Mouse (Mus musculus) limb, embryonic 15.5 days (tissue): ENCODE results near the gene Rrp8. TPM values are rescaled to one million over a fixed set of nuclear protein-coding genes. Genes with fewer than 3 reads are reported as not detected.

Source experiments
- ATAC-seq: fragments of 200-750 bp; cut with Nextera tagmentation; 2 replicates; pipeline ENCODE4 v1.8.0; 2017; ENCODE audit warnings: low read depth, moderate TSS enrichment; ENCODE audit not compliant: insufficient number of reproducible peaks, low FRiP score, low TSS enrichment
- H3K27ac ChIP-seq: fragments of 300-500 bp; sonication (generic); 2 replicates; pipeline ENCODE4 v1.5.1; 2015; ENCODE audit warnings: moderate library complexity, mild to moderate bottlenecking, inconsistent platforms
- H3K27me3 ChIP-seq: fragments of 300-500 bp; sonication (generic); 2 replicates; pipeline ENCODE4 v1.6.1; 2015; ENCODE audit warnings: inconsistent platforms
- H3K36me3 ChIP-seq: fragments of 300-500 bp; sonication (generic); 2 replicates; pipeline ENCODE4 v1.6.1; 2015; ENCODE audit warnings: inconsistent platforms
- H3K4me1 ChIP-seq: fragments of 300-500 bp; sonication (generic); 2 replicates; pipeline ENCODE4 v1.6.1; 2015; ENCODE audit warnings: inconsistent platforms
- H3K4me2 ChIP-seq: fragments of 300-500 bp; sonication (generic); 2 replicates; pipeline ENCODE4 v1.6.1; 2015; ENCODE audit warnings: mild to moderate bottlenecking, inconsistent platforms
- H3K4me3 ChIP-seq: fragments of 300-500 bp; sonication (generic); 2 replicates; pipeline ENCODE4 v1.5.1; 2015; ENCODE audit warnings: mild to moderate bottlenecking, inconsistent platforms
- H3K9ac ChIP-seq: fragments of 300-500 bp; sonication (generic); 2 replicates; pipeline ENCODE4 v1.6.1; 2015; ENCODE audit warnings: inconsistent platforms
- H3K9me3 ChIP-seq: fragments of 300-500 bp; sonication (generic); 2 replicates; pipeline ENCODE4 v1.6.1; 2016; ENCODE audit warnings: inconsistent platforms
- WGBS: fragments of 180-500 bp; shearing (Covaris S2); methylation state at CpG from one replicate; pipeline ENCODE4 v1.1.7; 2015; 5-methylcytosine and 5-hydroxymethylcytosine counted together
- polyA plus RNA-seq: library from polyadenylated mRNA; unstranded; fragments of >200 nt; fragmentation: Nextera tagmentation; extraction: Ambion mirVana; gene quantifications from 2 replicates; pipeline ENCODE4 v1.2.1, GENCODE M21; 2015

Gene Rrp8
- polyA plus RNA-seq: 36.4 and 41.8 TPM in 2 replicates

GRCm38 (mm10) chr7:105736911-105737521 is at the start of gene Rrp8:
Gene Rrp8 (minus strand): TSS chr7:105737385.
- no peaks in the 10 kb centered on the region for H3K27me3 ChIP-seq
- ATAC-seq: no peak
- under 1% methylated on average over 30 of the region's 30 CpGs for WGBS
- H3K9me3 ChIP-seq: no peaks in the 10 kb centered on the region
- peak within 1 kb of the TSS; percentile 81 for H3K4me3 ChIP-seq
- peaks cover 30% of the 10 kb centered on the region for H3K4me1 ChIP-seq
- peak within 1 kb of the TSS; percentile 62 for H3K4me2 ChIP-seq
- H3K27ac ChIP-seq: peak within 1 kb of the TSS; percentile 92
- H3K9ac ChIP-seq: peak within 1 kb of the TSS; percentile 94
- peaks cover 51% of the 10 kb centered on the region for H3K36me3 ChIP-seq

GRCm38 (mm10) chr7:105786506-105787284 is 49.5 kb upstream of the Rrp8 start:
- peak overlapping the region; percentile 67 for H3K4me2 ChIP-seq
- peak overlapping the region; percentile 92 for H3K9ac ChIP-seq
- ATAC-seq: peak; percentile 41; the same call in 1 of the 2 replicates
- peak overlapping the region; percentile 93 for H3K4me3 ChIP-seq
- H3K36me3 ChIP-seq: peaks cover 7% of the 10 kb centered on the region
- H3K27me3 ChIP-seq: no peaks in the 10 kb centered on the region
- WGBS: 5% methylated on average over 13 of the region's 20 CpGs
- no peaks in the 10 kb centered on the region for H3K9me3 ChIP-seq
- peak overlapping the region; percentile 93 for H3K27ac ChIP-seq
- H3K4me1 ChIP-seq: peaks cover 41% of the 10 kb centered on the region

DNA sequence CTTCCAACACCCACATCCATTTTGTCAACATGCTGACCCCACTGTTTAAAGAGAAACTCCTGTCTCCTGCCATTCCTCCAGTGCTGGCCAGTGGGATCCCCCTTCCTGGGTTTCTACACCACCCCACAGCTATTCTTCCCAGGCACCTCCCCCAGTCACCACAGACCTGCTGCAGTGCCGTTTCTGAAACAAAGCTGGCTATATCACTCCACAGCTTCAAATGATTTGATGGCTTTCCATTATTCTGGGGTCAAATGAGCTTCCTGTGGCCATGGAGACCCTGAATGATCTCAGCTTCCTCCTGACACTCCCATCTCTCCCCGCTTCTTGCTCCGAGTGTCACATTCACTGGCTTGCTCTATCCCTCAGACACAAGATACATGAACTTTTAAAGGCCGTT is 47.4 kb upstream of the Rrp8 start:
- H3K4me1 ChIP-seq: peaks cover 42% of the 10 kb centered on the region
- no peak overlapping the region for H3K9ac ChIP-seq
- H3K27ac ChIP-seq: peak overlapping the region; percentile 27; the same call in 1 of the 2 replicates
- 31% methylated on average over 4 of the region's 4 CpGs for WGBS
- H3K9me3 ChIP-seq: no peaks in the 10 kb centered on the region
- no peaks in the 10 kb centered on the region for H3K27me3 ChIP-seq
- peaks cover 24% of the 10 kb centered on the region for H3K36me3 ChIP-seq
- H3K4me3 ChIP-seq: no peak overlapping the region
- peak overlapping the region; percentile 27 for H3K4me2 ChIP-seq
- ATAC-seq: no peak

DNA sequence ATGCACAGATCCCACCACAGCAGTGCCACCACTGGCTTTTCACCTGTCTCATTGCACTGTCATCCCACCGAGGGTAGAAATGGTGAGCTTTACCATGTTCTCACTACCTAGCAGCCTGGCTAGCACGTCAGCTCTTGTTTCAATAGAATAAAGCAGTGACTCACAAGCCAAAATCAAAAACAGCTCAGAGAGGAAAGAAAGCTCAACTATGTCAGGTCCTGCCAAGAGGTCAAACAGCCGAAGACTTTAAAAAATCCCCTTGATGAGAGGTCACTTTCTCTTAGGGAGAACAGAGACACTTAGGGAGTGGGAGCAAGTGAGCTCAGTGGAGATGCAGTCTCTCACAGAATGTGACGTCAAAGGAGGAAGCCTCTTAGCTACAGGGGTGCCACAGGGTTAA is 46.7 kb upstream of the Rrp8 start:
- no peak for ATAC-seq
- Histone ChIP-seq H3K4me2 (no peak overlapping the region), H3K27me3 (no peaks in the 10 kb centered on the region), H3K27ac (no peak overlapping the region), H3K4me3 (no peak overlapping the region), H3K36me3 (peaks cover 24% of the 10 kb centered on the region), H3K9ac (no peak overlapping the region), H3K4me1 (peaks cover 49% of the 10 kb centered on the region), H3K9me3 (no peaks in the 10 kb centered on the region)
- WGBS: 44% methylated on average over 4 of the region's 4 CpGs

GRCm38 (mm10) chr7:105778553-105779265 is 41.5 kb upstream of the Rrp8 start:
- Histone ChIP-seq H3K4me1 (peaks cover 41% of the 10 kb centered on the region), H3K27me3 (no peaks in the 10 kb centered on the region), H3K4me2 (peak overlapping the region; percentile 53), H3K27ac (peak overlapping the region; percentile 94), H3K9ac (peak overlapping the region; percentile 18; the same call in 1 of the 2 replicates), H3K4me3 (peak overlapping the region; percentile 38), H3K36me3 (peaks cover 33% of the 10 kb centered on the region), H3K9me3 (no peaks in the 10 kb centered on the region)
- 9% methylated on average over 4 of the region's 4 CpGs for WGBS
- ATAC-seq: peak; percentile 90

- peak overlapping the region; percentile 53 for H3K4me2 ChIP-seq
- peak; percentile 86 for ATAC-seq
- H3K4me3 ChIP-seq: peak overlapping the region; percentile 38
- no peaks in the 10 kb centered on the region for H3K9me3 ChIP-seq
- peak overlapping the region; percentile 94 for H3K27ac ChIP-seq
- H3K36me3 ChIP-seq: peaks cover 32% of the 10 kb centered on the region
- WGBS: 12% methylated on average over 13 of the region's 13 CpGs
- no peaks in the 10 kb centered on the region for H3K27me3 ChIP-seq
- peak overlapping the region; percentile 14; the same call in 1 of the 2 replicates for H3K9ac ChIP-seq
- peaks cover 38% of the 10 kb centered on the region for H3K4me1 ChIP-seq
These were observed 40.8 kb upstream of the Rrp8 start for GRCm38 (mm10) chr7:105777797-105778552.

DNA sequence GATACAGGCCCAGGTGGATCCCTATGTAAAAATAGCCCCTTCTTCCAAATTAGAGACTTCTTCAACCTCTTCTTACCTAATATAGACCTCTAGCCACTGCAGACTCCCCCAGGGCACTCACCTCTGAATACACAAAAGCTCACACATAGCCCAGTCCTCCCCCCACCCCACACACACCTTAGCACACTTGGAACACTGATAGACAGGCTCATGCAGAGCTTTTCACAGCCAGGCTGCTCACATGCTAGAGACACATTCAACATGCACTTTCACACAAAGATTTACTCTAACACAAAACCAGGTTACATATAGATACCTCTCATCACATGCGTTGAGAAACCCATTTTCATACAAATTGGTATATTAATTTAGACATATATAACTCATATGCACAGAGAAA is 40.1 kb upstream of the Rrp8 start:
- Histone ChIP-seq H3K4me3 (peak overlapping the region; percentile 38), H3K27ac (peak overlapping the region; percentile 94), H3K9me3 (no peaks in the 10 kb centered on the region), H3K9ac (no peak overlapping the region), H3K36me3 (peaks cover 38% of the 10 kb centered on the region), H3K4me2 (peak overlapping the region; percentile 53), H3K27me3 (no peaks in the 10 kb centered on the region), H3K4me1 (peaks cover 34% of the 10 kb centered on the region)
- 79% methylated on average over 1 of the region's 1 CpGs for WGBS
- ATAC-seq: no peak

GRCm38 (mm10) chr7:105776026-105776425 is 38.8 kb upstream of the Rrp8 start:
- no peak overlapping the region for H3K9ac ChIP-seq
- H3K27me3 ChIP-seq: no peaks in the 10 kb centered on the region
- H3K4me2 ChIP-seq: no peak overlapping the region
- ATAC-seq: no peak
- no peak overlapping the region for H3K27ac ChIP-seq
- no peaks in the 10 kb centered on the region for H3K9me3 ChIP-seq
- H3K4me3 ChIP-seq: no peak overlapping the region
- WGBS: 74% methylated on average over 2 of the region's 2 CpGs
- H3K4me1 ChIP-seq: peaks cover 34% of the 10 kb centered on the region
- peaks cover 43% of the 10 kb centered on the region for H3K36me3 ChIP-seq

DNA sequence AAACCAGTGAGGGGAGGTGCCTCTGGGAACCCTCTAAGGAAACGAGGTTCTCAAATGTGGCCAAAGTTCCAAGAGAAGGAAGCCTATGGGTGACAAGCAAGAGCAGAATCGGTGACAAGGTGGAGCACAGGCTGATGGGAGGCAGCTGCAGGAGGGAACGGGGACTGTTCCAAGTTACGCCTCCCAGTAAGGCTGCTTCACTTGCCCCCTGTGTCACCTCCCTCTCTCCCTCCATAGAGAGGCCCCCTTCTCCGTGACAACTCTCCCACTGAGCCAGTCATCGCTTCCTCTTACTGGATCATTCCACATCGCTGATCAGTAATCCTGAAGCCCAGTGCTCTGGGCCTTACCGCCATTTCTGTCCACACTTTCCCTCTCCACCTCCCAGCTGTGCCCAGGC is 37.5 kb upstream of the Rrp8 start:
- Histone ChIP-seq H3K4me2 (no peak overlapping the region), H3K27ac (peak overlapping the region; percentile 50), H3K4me3 (no peak overlapping the region), H3K4me1 (peaks cover 39% of the 10 kb centered on the region), H3K9ac (0 out of 2 replicates have a peak overlapping the region, but pooled peaks have one; percentile 1), H3K36me3 (peaks cover 39% of the 10 kb centered on the region), H3K27me3 (no peaks in the 10 kb centered on the region), H3K9me3 (no peaks in the 10 kb centered on the region)
- no peak for ATAC-seq
- WGBS: 61% methylated on average over 8 of the region's 8 CpGs

- H3K27me3 ChIP-seq: no peaks in the 10 kb centered on the region
- H3K4me2 ChIP-seq: no peak overlapping the region
- 80% methylated on average over 5 of the region's 5 CpGs for WGBS
- H3K27ac ChIP-seq: no peak overlapping the region
- H3K4me1 ChIP-seq: peaks cover 32% of the 10 kb centered on the region
- no peak for ATAC-seq
- no peaks in the 10 kb centered on the region for H3K9me3 ChIP-seq
- H3K4me3 ChIP-seq: no peak overlapping the region
- H3K36me3 ChIP-seq: peaks cover 42% of the 10 kb centered on the region
- H3K9ac ChIP-seq: no peak overlapping the region
These were observed 35.9 kb upstream of the Rrp8 start for GRCm38 (mm10) chr7:105773041-105773440.

- Histone ChIP-seq H3K9ac (no peak overlapping the region), H3K27ac (no peak overlapping the region), H3K4me3 (no peak overlapping the region), H3K4me1 (peaks cover 31% of the 10 kb centered on the region), H3K27me3 (no peaks in the 10 kb centered on the region), H3K36me3 (peaks cover 48% of the 10 kb centered on the region), H3K9me3 (no peaks in the 10 kb centered on the region), H3K4me2 (no peak overlapping the region)
- 96% methylated on average over 15 of the region's 15 CpGs for WGBS
- ATAC-seq: no peak
These were observed 35.1 kb upstream of the Rrp8 start for GRCm38 (mm10) chr7:105772331-105772730.
